Mouse (Mus musculus) cerebellum, adult 18-20 months (tissue): Measurements from ENCODE around the gene Duox2.

ENCODE experiments used
- DNase-seq, 2 experiments: peaks; one replicate each; pipeline ENCODE4 v3.0.0; 2021

Duox2 gene

DNA sequence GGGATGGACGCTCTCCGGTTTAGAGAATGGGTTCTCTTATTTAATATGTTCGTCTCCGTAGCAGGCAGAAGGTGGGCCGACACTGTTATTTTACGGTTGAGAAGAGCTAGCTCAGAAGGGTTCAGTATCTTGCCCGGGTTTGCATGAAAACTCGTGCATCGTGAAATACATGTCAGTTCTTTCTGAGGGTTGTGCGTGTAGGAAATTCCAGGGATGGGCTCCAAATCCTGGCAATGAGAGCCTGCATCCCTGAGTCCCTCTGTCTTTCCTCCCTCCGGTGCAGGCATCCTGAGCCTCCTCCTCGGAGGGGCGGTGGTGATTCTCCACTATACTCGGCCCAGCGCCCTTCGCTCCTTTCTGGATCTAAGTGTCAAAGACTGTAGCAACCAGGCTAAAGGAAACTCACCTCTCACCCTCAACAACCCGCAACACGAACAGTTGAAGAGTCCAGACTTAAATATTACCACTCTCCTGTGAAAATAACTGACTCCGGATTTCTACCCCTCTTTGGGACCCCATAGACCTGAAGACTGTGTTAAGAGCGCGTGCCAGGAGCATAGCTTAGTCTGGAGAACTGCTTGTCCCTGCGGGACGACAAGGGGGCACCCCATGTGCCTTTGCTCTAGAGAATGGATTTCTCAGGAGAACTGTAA, 3.8 kb upstream of the Duox2 start:
- DNase-seq = no peak

DNA sequence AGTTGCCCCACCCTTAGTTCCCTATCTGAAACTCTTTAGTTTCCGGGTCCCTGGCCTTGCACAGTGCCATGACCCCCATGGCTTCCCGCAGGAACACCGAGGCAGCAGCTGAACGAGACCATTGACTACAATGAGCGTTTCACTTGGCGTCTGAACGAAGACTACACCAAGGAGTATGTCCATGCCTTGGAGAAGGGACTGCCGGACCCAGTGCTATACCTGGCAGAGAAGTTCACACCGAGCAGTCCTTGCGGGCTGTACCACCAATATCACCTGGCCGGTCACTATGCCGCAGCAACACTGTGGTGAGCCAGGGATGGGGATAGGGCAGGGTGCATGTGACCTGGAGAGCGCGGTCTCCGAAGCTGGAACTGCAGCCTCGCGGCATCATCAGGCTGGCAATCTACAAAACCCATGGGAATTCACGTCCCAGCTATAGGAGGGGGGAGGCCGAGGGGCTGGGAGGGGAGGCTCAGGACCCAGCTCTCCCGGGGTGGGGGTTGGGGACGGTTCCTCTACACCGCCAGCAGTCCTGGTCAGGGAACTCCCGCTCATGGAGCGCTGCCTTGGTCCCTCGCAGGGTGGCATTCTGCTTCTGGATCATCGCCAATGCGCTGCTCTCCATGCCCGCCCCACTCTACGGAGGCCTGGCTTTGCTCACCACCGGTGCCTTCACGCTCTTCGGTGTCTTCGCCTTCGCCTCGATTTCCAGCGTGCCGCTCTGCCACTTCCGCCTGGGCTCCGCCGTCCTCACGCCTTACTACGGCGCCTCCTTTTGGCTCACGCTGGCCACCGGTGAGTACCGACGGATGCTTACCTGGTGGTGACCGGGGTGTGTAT, 3.1 kb upstream of the Duox2 start:
- peak; percentile 41 to 56 for DNase-seq

DNA sequence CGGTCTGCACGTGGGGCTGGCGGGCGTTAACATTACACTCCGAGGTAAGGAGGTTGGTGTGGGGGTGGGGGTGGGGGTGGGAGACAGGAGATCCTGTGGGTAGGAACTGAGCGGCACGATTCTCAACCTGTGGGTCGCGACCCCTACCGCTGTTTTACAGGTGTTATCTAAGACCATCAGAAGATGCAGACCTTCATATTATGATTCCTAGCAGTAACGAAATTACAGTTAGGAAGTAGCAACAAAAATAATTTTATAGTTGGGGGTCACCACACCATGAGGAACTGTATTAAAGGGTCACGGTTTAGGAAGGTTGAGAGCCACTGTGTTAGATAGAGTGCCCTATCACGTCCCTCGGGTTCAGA, 2.4 kb upstream of the Duox2 start:
- DNase-seq = no peak

DNA sequence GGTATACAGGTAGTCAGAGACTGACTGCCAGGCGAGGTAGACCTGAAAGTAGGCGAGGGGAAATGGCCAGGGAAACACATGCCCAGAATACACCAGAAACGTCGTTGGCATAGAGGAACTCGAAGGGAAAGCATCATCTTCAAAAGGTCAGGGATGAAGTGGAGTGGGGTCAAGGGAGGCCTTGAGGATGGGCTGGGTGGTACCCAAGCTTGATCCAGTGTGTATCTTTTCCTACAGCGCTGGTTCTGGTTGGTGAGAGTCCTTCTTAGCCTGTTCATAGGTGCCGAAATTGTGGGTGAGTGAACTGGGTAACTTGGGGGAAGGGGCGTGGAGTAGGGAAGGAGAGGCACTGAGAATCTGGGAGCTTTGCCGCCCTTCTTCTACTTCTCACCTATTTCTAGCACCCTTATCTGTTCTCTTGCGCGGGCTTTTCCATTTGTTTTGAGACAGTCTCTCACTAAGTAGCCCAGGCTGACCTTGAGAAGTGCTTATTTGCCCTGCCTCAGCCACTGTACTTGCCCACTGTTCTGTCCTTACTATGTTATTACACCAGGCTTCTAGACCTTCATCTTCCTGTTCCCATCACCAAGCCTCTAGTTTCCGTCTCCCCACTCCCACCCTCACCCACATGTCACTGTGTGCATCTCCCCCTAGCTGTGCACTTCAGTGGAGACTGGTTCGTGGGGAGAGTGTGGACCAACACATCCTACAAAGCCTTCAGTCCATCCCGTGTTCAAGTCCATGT, 1.8 kb upstream of the Duox2 start:
- no peak for DNase-seq

DNA sequence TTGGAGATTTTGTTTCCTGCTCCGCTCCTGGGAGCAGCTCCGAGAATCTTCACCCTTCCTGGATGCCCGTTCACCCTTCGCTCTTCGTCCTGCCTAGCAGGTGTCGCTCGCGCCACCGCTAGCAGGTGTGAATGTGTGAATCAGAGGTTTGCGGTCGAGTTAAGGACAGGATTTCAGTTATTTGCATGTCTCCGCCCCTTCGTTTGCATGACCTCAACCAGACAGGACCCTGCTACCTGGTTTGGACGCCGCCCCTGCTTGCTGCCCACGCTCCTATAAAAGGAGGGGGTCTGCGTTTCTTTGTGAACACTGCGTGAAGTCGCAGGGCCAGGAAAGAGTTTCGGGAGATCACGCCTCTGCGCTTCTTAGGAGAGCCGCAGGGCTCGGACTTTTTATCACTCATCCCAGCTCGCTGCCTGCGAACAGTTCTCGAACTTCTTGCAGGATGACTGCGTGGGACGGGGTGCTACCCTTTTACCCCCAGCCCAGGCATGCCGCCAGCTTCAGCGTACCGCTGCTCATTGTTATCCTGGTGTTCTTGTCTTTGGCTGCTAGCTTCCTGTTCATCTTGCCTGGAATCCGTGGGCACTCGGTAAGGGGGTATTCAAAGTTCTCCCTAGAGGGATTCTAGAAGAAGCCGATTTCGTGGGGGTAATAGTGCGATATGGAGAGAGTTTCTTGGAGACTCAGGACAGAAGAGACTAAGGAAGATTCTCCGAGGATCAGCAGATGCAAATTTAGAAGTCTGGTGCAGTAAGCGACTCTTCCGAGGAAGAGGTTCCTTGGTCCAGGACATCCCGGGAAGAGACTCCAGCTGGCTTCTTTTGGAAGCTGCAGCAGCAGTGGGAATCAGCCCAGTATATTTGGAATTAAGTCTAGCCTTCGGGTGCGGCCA, 594 bp upstream of the Duox2 start, which contains the start of gene Duoxa2:
Gene Duoxa2 (plus strand): TSS at position 305 of the 895 bp plus-strand sequence.
- peak in 1 of 2 experiments; percentile 19 for DNase-seq

DNA sequence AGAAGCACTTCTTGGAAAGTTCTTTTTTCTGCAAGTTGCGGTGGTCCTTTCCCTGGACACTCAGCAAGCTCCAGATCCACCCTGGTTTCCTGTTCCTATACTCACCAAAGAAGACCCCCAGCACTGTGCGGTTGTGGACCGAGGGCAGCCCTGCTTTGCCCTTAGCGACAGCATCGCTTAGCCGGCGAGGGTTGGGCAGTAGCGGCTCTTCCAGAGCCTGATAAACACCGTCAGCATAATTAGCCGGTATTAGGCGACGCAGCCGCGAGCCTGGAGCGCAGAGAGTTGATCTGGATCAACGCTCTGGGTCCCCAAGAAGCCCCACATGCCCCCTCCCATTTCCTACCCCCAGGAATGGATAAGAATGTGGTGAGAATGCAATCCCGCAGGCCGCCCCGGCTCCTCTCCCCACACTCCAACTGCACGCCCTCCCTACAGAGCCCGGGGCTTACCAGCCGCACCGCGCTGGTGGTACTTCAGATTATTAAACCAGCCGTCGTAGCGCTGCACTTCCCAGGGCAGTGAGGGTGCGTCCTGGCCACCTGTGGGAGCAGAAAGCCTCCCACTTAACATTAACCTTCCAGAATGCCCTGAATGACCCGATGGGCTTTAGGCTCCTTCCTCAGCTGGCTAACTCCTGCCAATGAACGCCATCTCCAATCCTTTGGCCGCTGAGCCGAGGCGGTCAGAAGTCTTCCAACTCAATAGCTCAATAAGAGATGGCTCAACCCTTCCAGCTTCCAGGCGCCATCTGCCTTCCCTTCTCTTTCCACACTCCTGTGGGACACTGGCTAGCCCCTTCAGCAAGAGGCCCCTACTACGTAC, 766 bp downstream of the Duox2 start:
- DNase-seq = peak in 1 of 2 experiments; percentile 15

DNA sequence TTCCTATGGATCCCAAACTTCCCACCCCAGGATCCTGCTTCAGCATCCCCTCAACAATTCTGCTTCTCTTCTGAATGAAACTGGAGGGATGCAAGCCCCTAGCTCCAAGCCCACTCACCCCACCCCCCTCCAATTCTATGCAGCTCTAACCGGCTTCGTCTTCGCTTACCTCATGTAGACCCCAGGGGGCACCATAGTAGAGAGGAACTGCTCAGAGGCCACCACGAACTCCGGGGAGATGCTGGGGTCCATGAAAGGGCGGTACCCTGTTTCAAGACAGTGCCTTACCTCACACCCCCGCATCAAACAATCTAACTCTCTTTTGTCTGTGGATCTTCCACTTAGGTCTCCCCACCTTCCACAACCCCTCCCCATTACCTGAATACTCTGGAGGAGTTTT, 3.3 kb downstream of the Duox2 start:
- no peak for DNase-seq

DNA sequence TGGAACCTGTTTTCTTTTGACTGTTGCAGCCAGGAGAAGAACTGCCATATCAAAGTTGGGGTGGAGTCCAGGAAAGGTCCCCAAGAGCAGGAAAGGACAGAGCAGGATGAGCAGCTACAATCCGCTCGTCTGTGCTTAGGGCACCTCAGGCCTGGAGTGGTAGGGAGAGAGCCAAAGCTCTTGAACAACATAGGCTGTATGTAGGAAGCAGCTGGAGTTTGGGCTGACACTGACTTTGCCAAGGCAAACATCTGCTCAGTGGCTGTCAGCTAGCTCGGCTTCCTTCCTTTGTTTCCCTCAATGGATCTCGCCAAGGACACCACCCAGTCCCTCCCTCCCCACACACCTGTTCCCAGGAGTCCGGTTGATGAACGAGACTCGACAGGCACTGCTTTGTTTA, 12.1 kb downstream of the Duox2 start:
- no peak for DNase-seq

DNA sequence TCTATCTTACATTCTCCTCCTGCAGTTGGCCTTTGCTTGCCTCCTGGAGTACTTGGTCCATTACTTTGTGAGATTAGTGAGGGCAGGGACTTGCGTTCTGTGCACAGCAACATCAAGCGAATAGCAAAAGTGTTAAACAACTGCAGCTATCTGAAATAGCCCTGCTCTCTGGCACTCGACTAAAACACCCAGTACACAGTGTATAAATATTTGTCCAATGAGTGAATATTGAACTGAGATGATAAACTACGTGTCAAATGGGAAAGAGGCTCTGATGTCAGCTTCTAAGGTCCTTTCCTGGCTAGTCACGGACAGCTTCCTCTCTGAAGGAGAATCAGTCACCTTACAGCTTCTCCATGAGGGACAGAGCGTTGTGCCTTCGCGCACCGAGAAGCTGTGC, 14.2 kb downstream of the Duox2 start:
- no peak for DNase-seq

DNA sequence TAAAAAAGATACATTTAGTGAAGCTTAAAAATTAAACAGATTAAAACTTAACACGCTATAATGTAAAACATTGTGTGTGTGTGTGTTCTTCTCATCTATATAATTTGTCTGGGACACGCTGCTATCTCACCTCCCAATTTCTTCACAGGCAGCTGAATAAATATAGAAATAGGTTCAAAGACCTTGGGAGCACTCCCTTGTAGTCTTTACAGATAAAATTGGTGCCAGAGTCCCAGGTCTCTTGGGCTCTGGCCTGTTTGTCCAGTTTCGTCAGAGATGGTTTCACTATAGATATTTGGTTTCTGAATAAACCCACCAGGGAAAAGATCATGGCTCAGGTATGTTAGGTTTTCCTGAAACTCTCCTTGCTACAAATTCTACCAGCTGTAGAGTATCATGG, 19.5 kb downstream of the Duox2 start:
- no peak for DNase-seq

DNA sequence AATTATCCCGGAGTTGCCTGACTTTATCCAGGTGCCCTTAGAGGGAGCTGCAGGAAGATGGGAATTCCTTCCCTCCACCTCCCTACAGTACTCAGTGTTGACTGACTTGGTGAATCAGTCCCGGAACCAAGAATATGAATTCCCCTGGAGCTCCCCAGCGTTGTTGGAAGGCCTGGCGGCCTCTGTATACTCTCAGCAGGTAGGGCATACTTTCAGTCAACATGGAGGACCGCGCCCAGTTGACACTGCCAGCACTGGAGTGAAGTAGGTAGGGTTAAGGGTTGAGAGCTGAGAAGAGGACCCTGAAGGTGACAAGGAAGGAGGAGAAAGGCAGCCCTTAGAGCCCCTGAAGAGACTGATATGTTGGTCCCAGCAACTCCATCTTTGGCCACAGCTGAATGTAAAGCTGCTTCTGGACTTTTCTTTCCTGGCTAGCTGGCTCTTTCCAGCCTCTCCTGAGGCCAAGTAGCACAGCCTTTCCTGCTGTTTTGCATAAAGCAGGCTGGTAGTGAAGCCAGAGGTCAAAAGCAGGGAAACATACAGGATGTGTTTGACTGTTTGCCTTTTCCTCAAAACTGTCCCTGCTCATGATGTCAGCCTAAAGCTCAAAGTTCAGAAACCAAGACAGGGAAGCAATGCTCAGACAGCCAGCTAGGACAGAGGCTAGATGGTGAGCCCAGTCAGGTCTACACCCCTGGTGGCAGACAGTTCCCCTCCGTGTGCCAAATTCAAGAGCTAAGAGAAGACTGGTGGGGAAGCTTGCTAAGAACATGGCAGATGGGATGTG, 31.6 kb downstream of the Duox2 start:
- no peak for DNase-seq

DNA sequence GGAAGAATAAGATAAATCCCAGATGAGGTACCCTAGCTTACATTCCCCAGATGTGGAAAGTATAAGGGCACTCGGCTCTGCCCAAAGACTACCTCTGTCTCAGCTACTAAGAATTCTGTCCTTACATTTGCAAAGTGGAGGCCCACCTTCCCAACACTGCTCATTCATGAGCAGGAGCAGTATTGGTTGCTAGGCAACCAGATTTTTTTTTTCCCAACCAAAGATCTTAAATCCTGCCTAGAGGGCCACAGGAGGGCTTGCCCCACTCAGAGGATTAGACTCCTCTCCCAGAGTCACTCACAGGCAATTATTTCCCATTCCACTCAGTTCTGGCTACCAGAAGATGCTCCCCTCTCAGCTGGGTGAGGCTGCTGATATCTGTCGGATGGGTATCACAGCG, 33.6 kb downstream of the Duox2 start:
- DNase-seq = no peak

DNA sequence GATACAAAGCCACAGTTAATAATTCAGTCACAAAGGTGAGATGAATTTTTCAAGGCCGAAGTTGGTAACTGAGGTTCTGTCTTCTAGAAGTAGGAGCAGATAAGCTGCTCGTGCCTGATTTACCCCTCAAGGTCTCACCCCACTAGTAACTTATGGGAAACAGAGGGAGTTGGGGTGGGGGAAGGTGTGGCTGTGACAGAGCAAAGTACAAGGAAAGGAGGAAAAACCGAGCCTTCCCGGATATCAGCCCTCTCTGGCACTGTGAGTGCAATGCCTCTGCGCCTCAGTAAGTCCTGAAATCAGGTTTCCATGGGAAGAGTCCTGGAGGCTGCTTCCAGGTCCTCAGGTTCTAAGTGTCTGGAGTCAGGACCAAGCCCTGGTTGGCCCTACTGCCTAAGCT, 37.5 kb downstream of the Duox2 start:
- DNase-seq = no peak

DNA sequence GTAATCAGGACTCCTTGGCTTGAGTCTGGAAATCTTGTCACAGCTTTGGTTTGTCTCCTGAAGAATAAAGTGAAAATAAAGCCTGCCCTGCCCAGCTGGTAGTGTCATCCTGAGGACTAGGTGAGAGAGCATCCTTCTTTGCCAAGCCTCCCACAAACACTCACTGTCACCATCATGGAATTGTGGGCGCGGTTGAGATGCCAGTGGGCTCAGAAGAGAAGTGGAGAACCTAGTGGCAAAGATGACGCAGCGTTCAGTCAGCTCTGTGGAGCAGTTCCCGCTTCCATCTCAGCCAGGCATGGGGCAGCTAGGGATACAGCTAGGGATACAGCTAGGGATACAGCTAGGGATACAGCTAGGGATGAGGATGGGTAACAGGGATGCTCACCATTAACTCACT, 42.3 kb downstream of the Duox2 start:
- DNase-seq = no peak

DNA sequence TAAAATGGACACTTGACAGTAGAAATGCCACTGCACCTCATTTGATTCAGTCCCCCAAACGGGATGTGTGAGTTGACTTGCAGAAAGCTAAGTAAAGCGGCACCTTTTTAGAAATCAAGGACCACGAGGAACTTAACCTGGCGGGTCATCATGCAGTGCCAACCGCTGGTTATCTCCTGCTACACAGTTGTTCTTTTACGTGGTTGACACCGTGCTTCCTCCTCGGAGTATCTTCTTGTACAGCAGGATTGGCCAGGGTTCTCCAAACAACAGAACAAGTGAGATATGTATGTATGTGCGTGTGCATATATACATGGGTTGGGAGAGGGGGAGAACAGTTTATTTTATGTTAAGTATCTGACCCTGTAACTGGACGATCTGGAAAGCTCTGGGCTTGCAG, 50.5 kb downstream of the Duox2 start:
- no peak for DNase-seq

DNA sequence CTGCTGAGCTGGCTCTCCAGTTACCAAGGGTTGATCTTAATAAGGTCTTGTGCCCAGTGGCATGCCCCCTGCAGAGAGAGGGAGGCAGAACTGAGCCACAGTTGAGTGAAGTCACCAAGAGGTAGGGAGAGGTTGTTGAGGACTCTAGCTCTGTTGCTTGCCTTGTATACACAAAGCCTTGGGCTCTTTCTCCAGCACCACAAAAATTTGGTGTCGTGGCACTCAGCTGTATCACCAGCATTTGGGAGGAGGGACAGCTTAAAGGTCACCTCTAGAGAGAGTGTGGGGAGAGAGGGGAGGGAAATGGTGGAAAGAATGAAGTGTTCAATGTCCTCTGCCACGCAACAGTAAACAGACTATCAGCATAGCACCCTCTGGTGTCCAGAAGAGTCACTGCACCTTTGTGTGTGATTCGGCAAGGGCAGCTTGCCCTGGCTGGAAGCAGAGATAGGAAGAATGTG, 54.5 kb downstream of the Duox2 start:
- peak; percentile 83 to 84 for DNase-seq

DNA sequence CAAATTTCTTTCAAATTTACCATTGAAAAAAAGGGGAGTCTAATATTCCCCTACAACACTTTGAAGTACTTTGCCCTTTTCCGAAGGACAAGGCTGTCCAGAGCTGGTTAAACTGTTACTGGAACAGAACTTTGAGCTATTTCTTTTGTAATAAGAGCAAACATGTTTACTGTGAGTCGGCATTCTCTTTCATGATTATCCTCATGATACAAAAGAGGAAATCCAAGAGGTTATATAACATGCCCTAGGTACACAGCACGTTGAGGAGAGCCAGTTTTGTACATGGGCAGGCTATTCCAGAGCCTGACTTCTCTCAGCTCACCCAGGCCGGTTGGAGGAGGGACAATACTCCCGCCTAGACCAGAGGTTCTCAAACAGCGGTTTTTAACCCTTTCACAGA, 56.3 kb downstream of the Duox2 start:
- no peak for DNase-seq

DNA sequence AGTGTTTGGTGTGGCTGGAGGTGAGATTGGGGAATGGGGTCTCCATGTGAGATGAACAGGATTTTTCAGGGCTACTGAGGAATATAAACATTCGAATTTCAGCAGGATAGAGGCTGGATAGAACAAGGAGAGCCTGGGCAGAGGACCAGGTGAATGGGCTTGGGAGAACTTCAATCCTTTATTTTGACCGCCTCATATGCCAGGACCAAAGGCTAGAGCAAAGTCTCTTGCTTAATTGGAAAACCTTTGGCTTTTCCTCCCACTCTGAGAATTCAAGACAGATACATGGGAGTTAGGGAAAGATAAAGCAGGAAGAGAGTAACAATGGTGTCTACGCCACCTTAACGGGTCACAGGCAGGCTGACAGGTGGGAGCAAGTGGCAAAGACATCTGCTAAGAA, 57.0 kb downstream of the Duox2 start:
- no peak for DNase-seq

DNA sequence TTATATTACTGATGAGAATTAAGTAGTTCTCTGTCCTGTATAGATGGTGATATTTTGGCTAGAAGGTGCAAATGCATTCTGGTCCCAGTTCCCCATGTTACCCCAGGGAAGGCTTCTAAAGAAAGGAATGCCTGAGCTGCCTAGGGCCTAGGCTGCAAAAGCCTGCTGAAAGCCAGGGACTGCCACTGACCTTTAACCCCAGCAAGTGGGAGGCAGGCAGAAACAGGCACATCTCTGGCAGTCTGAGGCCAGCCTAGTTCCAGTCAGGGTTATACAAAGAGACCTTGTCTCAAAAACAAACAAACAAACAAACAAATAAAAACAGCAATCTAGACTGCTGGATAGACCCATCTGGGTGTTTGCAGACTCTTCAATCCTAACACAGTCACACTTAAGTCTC, 57.5 kb downstream of the Duox2 start:
- DNase-seq = no peak

DNA sequence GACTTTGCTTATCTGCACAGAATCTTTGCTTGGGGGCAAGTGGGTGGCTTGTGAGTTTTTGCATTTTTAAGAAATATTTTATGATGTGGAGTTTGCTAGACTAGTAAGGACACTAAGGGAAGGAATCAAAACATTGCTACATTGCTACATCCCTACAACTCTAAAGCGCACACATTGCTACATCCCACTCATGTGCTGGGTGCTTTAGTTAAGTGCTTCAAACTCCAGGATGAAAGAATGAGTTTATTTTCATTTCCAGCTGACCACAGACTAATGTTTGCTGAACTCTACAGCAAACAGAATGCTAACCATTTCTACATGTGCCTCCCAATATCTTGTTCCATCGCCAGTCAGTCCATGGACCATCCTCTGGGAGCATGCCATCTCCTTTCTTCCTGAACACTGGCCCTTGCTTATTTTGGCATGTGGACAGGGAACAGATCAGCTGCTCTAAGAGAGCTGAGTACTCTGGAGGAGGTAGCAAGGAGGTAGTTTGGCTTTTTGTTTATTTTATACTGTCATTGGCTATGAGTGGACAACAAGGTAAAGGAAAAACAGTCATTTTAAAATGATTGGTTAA, 60.3 kb downstream of the Duox2 start:
- no peak for DNase-seq

DNA sequence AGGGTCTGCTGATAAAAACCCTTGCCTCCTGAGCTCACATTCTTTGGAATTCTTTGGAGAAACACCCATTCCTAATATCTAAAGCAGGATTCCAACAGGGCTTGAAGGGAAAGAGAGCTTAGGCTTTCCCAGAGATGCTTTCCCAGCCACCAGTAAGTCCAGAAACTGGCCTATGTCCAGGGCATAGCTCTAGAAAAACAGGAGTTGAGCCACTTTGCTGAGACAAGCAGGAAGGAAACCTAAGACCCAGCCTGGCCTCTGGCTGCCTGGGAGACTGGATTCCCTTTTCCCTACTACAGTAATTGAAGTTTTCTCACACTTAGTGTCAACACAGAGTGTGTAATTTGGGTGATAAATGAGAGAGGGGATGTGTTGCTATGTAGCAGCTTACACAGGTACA, 61.9 kb downstream of the Duox2 start:
- no peak for DNase-seq
